Mouse (Mus musculus): ENCODE results near the gene Ugt1a8. TPM values are rescaled to one million over a fixed set of nuclear protein-coding genes. Genes with fewer than 3 reads are reported as not detected.

Gene Ugt1a8
- polyA plus RNA-seq, 1 experiment from 2014 or later, result not detected

DNA sequence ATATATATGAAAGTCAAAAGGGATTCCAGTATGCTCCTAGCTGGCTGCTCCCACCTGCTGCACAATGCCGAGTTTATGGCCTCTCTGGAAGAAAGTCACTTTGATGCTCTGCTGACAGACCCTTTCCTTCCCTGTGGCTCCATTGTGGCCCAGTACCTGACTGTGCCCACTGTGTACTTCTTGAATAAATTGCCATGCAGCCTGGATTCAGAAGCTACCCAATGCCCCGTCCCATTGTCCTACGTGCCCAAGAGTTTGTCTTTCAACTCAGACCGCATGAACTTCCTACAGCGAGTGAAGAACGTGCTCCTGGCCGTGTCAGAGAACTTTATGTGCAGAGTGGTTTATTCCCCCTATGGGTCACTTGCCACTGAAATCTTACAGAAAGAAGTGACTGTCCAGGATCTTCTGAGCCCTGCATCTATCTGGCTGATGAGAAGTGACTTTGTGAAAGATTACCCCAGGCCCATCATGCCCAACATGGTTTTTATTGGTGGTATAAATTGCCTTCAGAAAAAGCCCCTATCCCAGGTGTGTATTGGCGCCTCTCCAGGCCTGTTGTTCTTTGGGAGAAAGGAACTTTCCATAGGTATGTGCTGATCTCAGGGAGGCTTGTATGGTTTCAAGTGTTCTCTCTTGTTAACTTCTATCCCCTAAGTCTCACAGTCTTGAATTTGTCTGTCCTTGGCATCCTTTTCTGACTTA is 124.9 kb downstream of the Ugt1a8 start:
- H3K4me1 ChIP-seq, result no peaks in the 10 kb centered on the region
- H3K27me3 ChIP-seq (ENCODE audit: insufficient read depth, poor library complexity, severe bottlenecking), result no peaks in the 10 kb centered on the region
- no peaks in the 10 kb centered on the region for H3K36me3 ChIP-seq
- DNase-seq (ENCODE audit: low spot score), result peak; percentile 87
- peaks cover 59% of the 10 kb centered on the region for H3K9me3 ChIP-seq
- 57% methylated on average over 8 of the region's 8 CpGs for WGBS
- no peak overlapping the region for H3K4me3 ChIP-seq
- H3K27ac ChIP-seq, result no peak overlapping the region

DNA sequence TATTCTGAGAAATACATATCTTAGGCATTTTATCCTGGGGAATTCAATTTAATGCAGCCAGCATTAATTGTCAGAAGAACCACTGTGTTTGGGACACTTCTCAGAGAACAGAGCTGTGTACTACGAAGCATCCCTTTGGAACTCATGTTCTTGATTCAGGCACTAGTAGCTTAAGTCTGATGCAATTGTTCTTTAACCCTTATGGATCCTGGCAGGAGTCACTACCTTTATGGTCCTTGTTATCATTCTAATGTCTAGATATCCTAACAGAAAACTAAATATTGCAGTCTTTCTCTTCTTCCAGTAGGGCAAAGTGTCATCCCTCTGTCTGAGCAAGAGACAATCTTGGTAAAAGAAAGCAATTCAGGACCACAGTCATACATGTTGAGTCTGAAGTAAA is 125.4 kb downstream of the Ugt1a8 start:
- Histone ChIP-seq H3K4me1 (no peaks in the 10 kb centered on the region), H3K27ac (no peak overlapping the region), H3K9me3 (peaks cover 61% of the 10 kb centered on the region), H3K27me3 (ENCODE audit: insufficient read depth, poor library complexity, severe bottlenecking) (no peaks in the 10 kb centered on the region), H3K36me3 (no peaks in the 10 kb centered on the region), H3K4me3 (no peak overlapping the region)
- 71% methylated on average over 1 of the region's 1 CpGs for WGBS
- no peak for DNase-seq (ENCODE audit: low spot score)

DNA sequence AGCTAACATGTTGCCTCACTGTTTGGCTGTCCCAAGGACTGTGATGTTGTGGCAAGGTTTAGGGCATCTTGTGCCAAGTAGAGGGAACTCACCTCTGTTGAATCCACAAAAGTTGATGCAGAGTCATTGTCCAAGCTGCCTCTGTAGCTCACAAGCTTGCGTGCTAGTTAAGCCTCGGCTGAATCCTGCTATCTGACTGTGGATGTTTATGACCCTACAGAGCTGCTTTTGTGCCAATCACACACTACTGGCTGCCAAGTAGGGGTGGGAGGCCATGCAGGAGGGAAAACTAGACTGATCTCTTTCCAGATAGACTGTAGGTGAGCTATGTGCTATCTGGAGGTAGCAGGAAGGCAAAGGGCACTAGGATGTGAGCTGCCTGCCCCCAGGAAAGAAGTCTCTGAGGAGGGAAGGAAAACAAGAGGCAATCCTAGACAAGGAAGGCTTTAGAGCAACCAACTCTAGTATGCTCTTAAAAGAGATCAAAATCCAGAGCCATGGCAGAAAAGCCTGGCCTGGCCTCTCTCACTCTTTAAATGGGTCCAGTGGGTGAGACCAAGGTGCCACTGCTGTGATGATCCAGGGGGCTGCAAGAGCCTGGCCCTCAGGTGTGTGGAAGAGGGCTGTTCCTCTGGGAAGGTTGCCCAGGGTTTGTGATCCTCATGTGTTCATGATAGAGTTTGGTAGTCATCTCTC is 126.3 kb downstream of the Ugt1a8 start:
- 76% methylated on average over 2 of the region's 2 CpGs for WGBS
- no peak overlapping the region for H3K27ac ChIP-seq
- H3K27me3 ChIP-seq (ENCODE audit: insufficient read depth, poor library complexity, severe bottlenecking), result no peaks in the 10 kb centered on the region
- DNase-seq (ENCODE audit: low spot score), result peak; percentile 86
- peaks cover 61% of the 10 kb centered on the region for H3K9me3 ChIP-seq
- no peaks in the 10 kb centered on the region for H3K36me3 ChIP-seq
- H3K4me3 ChIP-seq, result no peak overlapping the region
- H3K4me1 ChIP-seq, result no peaks in the 10 kb centered on the region

DNA sequence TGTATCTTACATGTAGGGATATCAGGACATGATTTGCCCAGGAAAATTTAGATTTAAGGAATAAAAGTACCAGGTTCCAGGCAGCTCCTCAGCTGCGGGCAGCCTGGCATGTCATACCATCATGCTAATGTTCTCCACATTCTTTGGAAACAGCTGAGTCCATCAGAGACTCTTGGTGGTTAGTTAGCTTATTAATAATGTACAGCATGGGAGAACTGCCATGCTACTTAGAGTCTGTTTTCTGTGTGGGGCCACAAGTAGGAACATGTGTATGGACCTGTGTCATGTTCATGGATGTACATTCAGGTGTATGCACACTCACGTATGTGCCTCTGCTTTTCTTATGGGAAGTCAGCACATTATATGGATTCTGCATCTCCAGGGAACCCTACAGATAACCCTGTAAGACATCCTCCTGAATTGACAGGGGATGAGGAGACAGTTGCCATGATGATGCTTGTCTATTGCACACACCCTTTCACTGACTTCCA is 126.9 kb downstream of the Ugt1a8 start:
- DNase-seq (ENCODE audit: low spot score), result peak; percentile 79
- Histone ChIP-seq H3K9me3 (peaks cover 61% of the 10 kb centered on the region), H3K4me1 (no peaks in the 10 kb centered on the region), H3K36me3 (no peaks in the 10 kb centered on the region), H3K27me3 (ENCODE audit: insufficient read depth, poor library complexity, severe bottlenecking) (no peaks in the 10 kb centered on the region), H3K27ac (no peak overlapping the region), H3K4me3 (no peak overlapping the region)
- 72% methylated on average over 2 of the region's 2 CpGs for WGBS

DNA sequence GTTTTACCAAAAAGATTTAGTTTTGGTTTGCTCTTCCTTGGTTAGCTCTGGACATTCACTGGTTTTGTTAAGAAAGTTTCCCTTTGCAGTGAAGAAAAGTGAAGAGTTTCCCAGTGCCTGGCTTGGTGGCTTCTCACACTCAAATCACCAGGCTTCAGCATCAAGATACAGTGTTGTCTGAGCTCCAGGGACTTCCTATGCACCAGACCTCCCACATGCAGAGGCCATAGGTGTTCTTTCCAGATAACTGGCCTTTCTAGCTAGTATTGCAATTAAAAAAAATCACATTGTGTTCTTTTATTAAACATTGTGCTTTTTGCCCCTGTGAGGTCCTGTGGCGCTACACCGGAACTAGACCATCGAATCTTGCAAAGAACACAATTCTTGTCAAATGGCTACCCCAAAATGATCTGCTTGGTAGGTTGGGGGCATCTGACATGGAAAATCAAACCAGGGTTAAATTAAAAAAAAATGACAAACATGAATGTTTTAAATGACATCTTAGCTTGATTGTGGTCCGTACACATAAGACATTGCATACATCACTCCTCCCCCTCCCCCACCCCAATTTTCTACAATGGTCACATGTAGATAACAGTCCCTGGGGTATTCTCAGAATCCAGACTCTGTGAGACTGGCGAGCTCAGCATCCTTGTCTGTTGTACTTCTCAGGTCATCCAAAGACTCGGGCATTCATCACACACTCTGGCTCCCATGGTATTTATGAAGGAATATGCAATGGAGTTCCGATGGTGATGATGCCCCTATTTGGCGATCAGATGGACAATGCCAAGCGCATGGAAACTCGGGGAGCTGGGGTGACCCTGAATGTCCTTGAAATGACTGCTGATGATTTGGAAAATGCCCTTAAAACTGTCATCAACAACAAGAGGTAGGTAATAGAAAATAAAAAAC is 128.1 kb downstream of the Ugt1a8 start:
- DNase-seq (ENCODE audit: low spot score), result peak; percentile 91
- Histone ChIP-seq H3K4me3 (no peak overlapping the region), H3K4me1 (no peaks in the 10 kb centered on the region), H3K36me3 (no peaks in the 10 kb centered on the region), H3K27me3 (ENCODE audit: insufficient read depth, poor library complexity, severe bottlenecking) (no peaks in the 10 kb centered on the region), H3K9me3 (peaks cover 61% of the 10 kb centered on the region), H3K27ac (no peak overlapping the region)
- 65% methylated on average over 10 of the region's 10 CpGs for WGBS

DNA sequence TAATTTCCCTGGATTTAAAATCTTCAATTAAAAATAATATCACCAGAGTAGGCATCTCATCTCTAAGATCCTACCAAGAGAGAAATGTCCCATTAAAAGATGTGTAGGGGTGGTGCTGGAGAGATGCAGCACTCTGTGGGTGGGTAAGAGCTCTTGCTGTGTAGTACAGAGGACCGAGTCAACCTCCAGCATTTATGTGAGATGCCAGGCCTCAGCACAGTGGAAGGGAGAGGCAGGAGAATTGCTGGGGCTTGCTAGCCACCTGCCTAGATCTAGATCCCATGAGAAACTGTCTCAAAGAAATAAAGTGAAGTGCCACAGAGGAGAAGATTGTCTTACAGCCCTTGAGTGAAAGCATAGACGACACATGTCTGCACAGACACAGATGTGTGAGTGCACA is 128.9 kb downstream of the Ugt1a8 start:
- Histone ChIP-seq H3K27ac (no peak overlapping the region), H3K27me3 (ENCODE audit: insufficient read depth, poor library complexity, severe bottlenecking) (no peaks in the 10 kb centered on the region), H3K4me3 (no peak overlapping the region), H3K36me3 (no peaks in the 10 kb centered on the region), H3K4me1 (no peaks in the 10 kb centered on the region), H3K9me3 (peaks cover 58% of the 10 kb centered on the region)
- 59% methylated on average over 2 of the region's 2 CpGs for WGBS
- peak; percentile 80 for DNase-seq (ENCODE audit: low spot score)

DNA sequence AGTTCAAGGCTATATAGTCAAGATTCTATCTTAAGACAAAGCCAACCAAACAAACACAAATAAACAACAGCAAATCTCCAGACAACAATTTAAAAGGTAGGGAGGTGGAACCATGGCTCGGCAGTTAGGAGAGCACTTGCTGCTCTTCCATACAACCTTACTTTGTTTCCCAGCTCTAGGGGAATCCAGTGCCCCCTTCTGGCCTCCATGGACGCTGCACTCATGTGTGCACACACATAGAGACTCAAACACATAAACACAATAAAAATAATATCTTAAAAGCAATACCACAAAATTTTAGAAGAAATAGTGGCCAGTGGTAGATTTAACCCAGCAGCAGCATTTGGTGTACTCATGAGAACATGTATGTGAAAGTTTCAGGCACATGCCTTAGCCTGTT is 129.5 kb downstream of the Ugt1a8 start:
- no peak for DNase-seq (ENCODE audit: low spot score)
- no peaks in the 10 kb centered on the region for H3K4me1 ChIP-seq
- H3K9me3 ChIP-seq, result peaks cover 52% of the 10 kb centered on the region
- H3K4me3 ChIP-seq, result no peak overlapping the region
- no peaks in the 10 kb centered on the region for H3K27me3 ChIP-seq (ENCODE audit: insufficient read depth, poor library complexity, severe bottlenecking)
- no peaks in the 10 kb centered on the region for H3K36me3 ChIP-seq
- 57% methylated on average over 2 of the region's 2 CpGs for WGBS
- H3K27ac ChIP-seq, result no peak overlapping the region

DNA sequence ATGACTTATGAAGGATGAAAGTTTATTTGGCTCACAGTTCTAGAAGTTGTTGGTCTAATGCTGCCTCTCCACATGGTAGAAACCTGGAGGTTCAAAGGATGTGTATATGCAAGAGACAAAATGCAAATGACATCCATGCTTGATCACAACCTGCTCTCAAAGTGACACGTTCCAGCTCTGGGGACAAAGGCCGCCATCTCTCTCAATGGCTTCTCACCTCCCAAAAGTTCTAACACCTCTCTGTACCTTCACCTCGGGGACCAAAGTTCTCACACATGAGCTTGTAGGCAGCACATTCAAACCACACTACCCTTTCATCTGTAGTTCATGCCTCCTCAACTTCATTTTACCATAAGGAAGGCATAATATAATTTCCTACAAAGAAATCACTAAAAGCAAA is 130.0 kb downstream of the Ugt1a8 start:
- no peak for DNase-seq (ENCODE audit: low spot score)
- no peak overlapping the region for H3K27ac ChIP-seq
- H3K9me3 ChIP-seq, result peaks cover 48% of the 10 kb centered on the region
- WGBS, result 36% methylated on average over 3 of the region's 3 CpGs
- H3K4me3 ChIP-seq, result no peak overlapping the region
- no peaks in the 10 kb centered on the region for H3K36me3 ChIP-seq
- H3K4me1 ChIP-seq, result no peaks in the 10 kb centered on the region
- no peaks in the 10 kb centered on the region for H3K27me3 ChIP-seq (ENCODE audit: insufficient read depth, poor library complexity, severe bottlenecking)

DNA sequence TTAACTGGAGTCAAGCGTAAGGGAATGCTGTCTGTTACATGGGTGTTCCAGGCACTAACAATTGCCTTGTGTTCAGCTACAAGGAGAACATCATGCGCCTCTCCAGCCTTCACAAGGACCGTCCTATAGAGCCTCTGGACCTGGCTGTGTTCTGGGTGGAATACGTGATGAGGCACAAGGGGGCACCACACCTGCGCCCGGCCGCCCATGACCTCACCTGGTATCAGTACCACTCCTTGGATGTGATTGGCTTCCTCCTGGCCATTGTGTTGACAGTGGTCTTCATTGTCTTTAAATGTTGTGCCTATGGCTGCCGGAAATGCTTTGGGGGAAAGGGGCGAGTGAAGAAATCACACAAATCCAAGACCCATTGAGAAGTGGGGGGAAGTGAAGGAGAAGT is 130.4 kb downstream of the Ugt1a8 start:
- DNase-seq (ENCODE audit: low spot score), result peak; percentile 91
- Histone ChIP-seq H3K4me3 (no peak overlapping the region), H3K27me3 (ENCODE audit: insufficient read depth, poor library complexity, severe bottlenecking) (no peaks in the 10 kb centered on the region), H3K9me3 (peaks cover 43% of the 10 kb centered on the region), H3K27ac (no peak overlapping the region), H3K36me3 (no peaks in the 10 kb centered on the region), H3K4me1 (no peaks in the 10 kb centered on the region)
- WGBS, result 70% methylated on average over 9 of the region's 9 CpGs

DNA sequence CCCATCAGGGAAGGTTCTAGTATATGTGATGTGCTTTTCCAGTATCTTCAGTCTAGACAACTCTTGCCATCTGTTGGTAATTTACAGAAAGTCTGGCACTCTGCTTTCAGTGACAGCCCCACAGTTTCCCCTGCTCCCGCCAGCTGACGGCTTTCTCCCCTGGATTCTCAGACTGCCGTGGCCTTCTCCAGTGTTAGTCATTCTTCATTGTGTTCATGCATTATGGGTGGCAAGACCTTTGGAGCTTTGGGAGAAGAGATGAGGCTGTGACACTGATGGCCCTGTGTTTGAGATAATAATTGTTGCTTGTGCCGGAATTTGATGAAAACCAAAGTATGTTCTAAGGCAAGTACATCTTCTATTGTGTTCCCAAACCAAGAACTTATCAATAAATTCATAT is 131.0 kb downstream of the Ugt1a8 start:
- WGBS, result 47% methylated on average over 4 of the region's 4 CpGs
- no peak overlapping the region for H3K27ac ChIP-seq
- H3K27me3 ChIP-seq (ENCODE audit: insufficient read depth, poor library complexity, severe bottlenecking), result no peaks in the 10 kb centered on the region
- H3K36me3 ChIP-seq, result no peaks in the 10 kb centered on the region
- no peak overlapping the region for H3K4me3 ChIP-seq
- peak; percentile 84 for DNase-seq (ENCODE audit: low spot score)
- no peaks in the 10 kb centered on the region for H3K4me1 ChIP-seq
- H3K9me3 ChIP-seq, result peaks cover 38% of the 10 kb centered on the region

DNA sequence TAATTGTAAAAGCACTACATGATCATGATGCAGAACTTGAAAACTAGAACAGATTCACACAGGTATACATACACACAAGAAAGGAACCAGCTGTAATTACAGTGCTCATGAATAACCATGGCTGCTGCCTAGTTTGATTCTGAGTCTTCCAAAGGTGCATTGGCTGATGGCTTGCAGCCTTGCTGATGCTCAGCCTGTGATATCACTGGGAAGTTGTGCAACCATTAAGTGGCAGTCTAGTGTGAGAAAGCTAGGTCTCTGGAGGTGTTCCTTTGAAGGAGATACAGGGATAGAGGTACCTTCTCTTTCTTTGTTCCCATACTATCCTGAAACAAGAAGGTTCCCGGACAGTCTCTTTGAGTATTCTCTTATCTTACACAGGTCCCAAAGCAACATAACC is 131.4 kb downstream of the Ugt1a8 start:
- H3K36me3 ChIP-seq, result no peaks in the 10 kb centered on the region
- H3K9me3 ChIP-seq, result peaks cover 33% of the 10 kb centered on the region
- no peak overlapping the region for H3K27ac ChIP-seq
- WGBS, result 10% methylated on average over 1 of the region's 1 CpGs
- no peaks in the 10 kb centered on the region for H3K27me3 ChIP-seq (ENCODE audit: insufficient read depth, poor library complexity, severe bottlenecking)
- H3K4me3 ChIP-seq, result no peak overlapping the region
- H3K4me1 ChIP-seq, result no peaks in the 10 kb centered on the region
- DNase-seq (ENCODE audit: low spot score), result no peak

DNA sequence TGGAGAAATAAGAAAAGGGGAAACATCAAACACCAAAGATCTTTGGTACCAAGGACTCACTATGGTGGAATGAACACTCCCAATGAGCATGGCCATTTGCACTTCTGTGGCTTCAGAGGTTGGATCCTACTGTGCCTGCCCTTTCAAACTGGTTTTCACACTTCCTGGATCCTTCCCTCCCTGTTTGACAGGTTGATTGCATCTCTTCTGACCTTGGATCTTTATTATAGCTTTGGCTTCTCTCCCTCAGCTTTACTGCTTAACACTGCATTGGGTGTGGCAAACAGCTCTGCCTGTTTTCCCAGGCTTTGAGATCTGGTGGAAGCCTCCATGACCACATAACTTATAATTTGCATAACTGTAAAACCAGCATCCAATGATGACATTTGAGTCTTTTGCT is 132.7 kb downstream of the Ugt1a8 start:
- DNase-seq (ENCODE audit: low spot score), result peak; percentile 81
- Histone ChIP-seq H3K9me3 (peaks cover 23% of the 10 kb centered on the region), H3K4me3 (no peak overlapping the region), H3K36me3 (no peaks in the 10 kb centered on the region), H3K27ac (no peak overlapping the region), H3K27me3 (ENCODE audit: insufficient read depth, poor library complexity, severe bottlenecking) (no peaks in the 10 kb centered on the region), H3K4me1 (no peaks in the 10 kb centered on the region)

DNA sequence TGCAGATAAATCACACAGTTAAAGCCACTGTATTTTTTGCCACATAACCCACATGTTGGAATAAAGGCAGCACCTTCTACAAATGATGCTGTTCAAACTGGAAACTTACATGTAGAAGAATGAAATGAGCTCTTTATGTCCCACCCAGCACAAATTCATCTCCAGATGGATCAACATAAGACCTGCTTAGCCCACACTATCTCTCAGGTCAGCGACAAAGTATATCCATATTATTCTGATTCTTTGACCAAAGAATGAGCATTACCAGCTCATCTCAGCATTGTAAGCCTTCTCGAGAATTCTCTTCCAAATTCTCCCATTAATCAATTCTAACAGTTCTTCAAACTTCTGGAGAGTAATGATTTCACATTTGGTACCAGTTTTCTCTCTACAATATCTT is 134.6 kb downstream of the Ugt1a8 start:
- H3K36me3 ChIP-seq, result no peaks in the 10 kb centered on the region
- 50% methylated on average over 2 of the region's 2 CpGs for WGBS
- H3K9me3 ChIP-seq, result peaks cover 25% of the 10 kb centered on the region
- H3K4me1 ChIP-seq, result no peaks in the 10 kb centered on the region
- no peaks in the 10 kb centered on the region for H3K27me3 ChIP-seq (ENCODE audit: insufficient read depth, poor library complexity, severe bottlenecking)
- DNase-seq (ENCODE audit: low spot score), result peak; percentile 64
- no peak overlapping the region for H3K27ac ChIP-seq
- H3K4me3 ChIP-seq, result no peak overlapping the region
